Mouse (Mus musculus): Measurements from ENCODE around the gene 4933406M09Rik. TPM values are rescaled to one million over a fixed set of nuclear protein-coding genes. Genes with fewer than 3 reads are reported as not detected.

Gene 4933406M09Rik
- total and polyA plus RNA-seq, 2 experiments from 2014 or later: not detected

DNA sequence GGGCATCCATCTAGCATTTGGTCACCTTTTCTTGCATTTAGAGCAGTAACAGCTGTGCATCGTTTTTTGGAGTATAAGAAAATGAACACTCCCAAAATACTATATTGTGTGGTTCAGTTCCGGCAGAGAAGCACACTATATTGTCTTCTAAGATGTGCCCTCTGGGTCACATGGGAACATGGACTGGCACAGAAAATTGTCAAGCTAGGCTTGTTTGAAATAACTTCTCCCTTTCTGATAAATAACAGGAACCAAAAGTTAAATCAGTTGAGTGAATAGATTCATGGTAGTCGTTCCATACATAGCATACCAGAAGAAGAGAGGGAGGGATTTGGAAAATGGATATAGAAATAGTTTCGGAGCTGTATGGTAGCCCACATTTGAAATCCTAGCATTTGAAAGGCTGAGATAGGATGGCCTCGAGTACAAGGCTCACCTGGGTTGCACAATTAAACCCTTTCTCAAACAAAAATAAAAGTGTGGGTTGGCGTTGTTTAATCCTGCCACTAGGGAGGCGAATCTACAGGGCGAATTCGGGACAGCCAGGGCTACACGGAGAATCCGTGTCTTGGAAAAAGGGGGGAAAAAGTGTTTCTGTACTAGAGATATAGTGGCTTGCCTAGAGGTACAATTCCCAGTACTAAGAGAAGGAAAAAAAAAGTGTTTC lies 28.9 kb downstream of the 4933406M09Rik start:
- Histone ChIP-seq H3K9me3 (ENCODE audit: low read length) (no peaks in the 10 kb centered on the region), H3K27ac (peak overlapping the region; percentile 62), H3K4me2 (ENCODE audit: low read depth, low read length) (peak overlapping the region; percentile 76), H3K9ac (replicated peaks; ENCODE audit: low read length) (peak overlapping the region; percentile 91; the same call in 1 of the 2 replicates), H3K4me3 (ENCODE audit: low read length) (peak overlapping the region; percentile 96), H3K4me1 (ENCODE audit: insufficient read depth, low read length) (peaks cover 12% of the 10 kb centered on the region), H3K36me3 (ENCODE audit: insufficient read depth, low read length) (no peaks in the 10 kb centered on the region), H3K27me3 (ENCODE audit: insufficient read depth, low read length) (no peaks in the 10 kb centered on the region)
- 10% methylated on average over 11 of the region's 11 CpGs for WGBS
- peak; percentile 59 for TF ChIP-seq CTCF (IDR thresholded peaks at IDR 0.05; ENCODE audit: low read depth)
- DNase-seq (ENCODE audit: low spot score): no peak
- peak; percentile 62 for ATAC-seq

DNA sequence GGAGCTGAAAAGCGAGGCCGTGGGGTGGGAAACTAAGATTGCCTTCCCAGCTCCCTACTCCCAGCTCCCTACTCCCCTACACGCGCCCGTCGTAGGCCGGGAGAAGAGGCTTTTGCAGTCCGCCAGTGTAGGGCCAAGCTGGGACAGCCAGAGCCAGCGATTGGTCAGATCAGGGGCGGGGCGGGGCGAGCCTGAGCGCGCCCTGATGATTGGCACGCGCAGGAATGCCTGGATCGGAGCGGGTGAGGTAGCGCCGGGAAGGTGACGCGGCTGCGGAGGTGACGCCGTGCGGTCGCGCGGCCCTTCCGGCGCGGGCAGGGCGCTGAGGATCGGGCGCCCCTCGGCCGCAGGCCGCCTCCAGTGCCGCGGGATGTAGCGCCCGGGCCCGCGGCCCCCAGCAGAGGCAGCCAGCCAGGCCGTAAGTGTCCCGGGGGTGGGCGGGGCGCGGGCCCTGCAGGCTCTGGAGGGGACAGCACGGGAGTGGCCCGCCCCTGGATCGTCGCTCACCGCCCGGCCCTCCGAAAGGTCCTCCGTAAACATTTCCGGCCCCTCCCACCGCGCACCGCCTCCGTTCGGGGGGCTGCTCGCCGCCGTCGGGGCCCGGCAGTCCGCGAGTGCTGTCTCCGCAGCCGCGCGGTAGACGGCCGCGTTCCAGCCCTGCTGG lies 29.6 kb downstream of the 4933406M09Rik start, which contains the start of gene Adipor1:
Gene Adipor1 (plus strand): TSS at position 211 of the 664 bp plus-strand sequence.
- ATAC-seq (peak; percentile 100), DNase-seq (ENCODE audit: low spot score) (peak; percentile 98)
- H3K9ac ChIP-seq (replicated peaks; ENCODE audit: low read length): peak within 1 kb of the TSS; percentile 91
- H3K4me2 ChIP-seq (ENCODE audit: low read depth, low read length): peak within 1 kb of the TSS; percentile 76
- H3K36me3 ChIP-seq (ENCODE audit: insufficient read depth, low read length): no peaks in the 10 kb centered on the region
- H3K4me3 ChIP-seq (ENCODE audit: low read length): peak within 1 kb of the TSS; percentile 96
- under 1% methylated on average over 68 of the region's 77 CpGs for WGBS
- H3K27ac ChIP-seq: peak within 1 kb of the TSS; percentile 91
- peaks cover 12% of the 10 kb centered on the region for H3K4me1 ChIP-seq (ENCODE audit: insufficient read depth, low read length)
- H3K9me3 ChIP-seq (ENCODE audit: low read length): no peaks in the 10 kb centered on the region
- no peaks in the 10 kb centered on the region for H3K27me3 ChIP-seq (ENCODE audit: insufficient read depth, low read length)
- no peak for TF ChIP-seq CTCF (IDR thresholded peaks at IDR 0.05; ENCODE audit: low read depth)

DNA sequence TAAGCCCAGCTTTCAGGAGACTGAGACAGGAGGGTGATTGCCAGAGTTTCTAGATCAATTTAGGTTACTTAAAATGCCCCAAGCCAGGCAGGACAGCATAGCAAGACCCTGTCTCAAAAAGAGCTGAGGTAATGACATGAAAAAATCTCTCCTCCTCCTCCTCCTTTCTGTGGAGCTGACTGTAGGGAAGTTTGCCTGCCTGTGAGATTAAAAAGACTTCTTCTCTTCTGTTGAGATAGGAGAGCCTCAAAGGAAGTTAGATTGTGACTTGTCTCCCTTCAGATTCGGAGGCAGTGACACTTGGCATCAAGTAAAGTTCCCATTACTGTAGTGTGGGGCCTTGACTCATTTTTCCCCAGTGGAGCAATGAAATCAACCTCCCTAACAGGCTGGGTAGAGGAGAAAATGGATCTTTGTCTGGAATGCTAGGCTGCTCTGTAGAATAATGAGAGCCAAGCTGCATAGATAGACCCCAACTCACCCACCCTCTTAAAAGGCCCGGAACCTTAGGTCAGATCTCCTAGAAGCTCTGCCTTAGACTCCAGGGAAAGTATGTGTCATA lies 32.8 kb downstream of the 4933406M09Rik start:
- Histone ChIP-seq H3K27ac (no peak overlapping the region), H3K36me3 (ENCODE audit: insufficient read depth, low read length) (peaks cover 8% of the 10 kb centered on the region; the same call in 1 of the 2 replicates), H3K4me2 (ENCODE audit: low read depth, low read length) (no peak overlapping the region), H3K9ac (replicated peaks; ENCODE audit: low read length) (no peak overlapping the region), H3K27me3 (ENCODE audit: insufficient read depth, low read length) (no peaks in the 10 kb centered on the region), H3K9me3 (ENCODE audit: low read length) (no peaks in the 10 kb centered on the region), H3K4me1 (ENCODE audit: insufficient read depth, low read length) (peaks cover 12% of the 10 kb centered on the region), H3K4me3 (ENCODE audit: low read length) (no peak overlapping the region)
- no peak for DNase-seq (ENCODE audit: low spot score)
- no peak for ATAC-seq
- no peak for TF ChIP-seq CTCF (IDR thresholded peaks at IDR 0.05; ENCODE audit: low read depth)
- 75% methylated on average over 2 of the region's 2 CpGs for WGBS

- TF ChIP-seq CTCF (IDR thresholded peaks at IDR 0.05; ENCODE audit: low read depth): no peak
- no peak overlapping the region for H3K9ac ChIP-seq (replicated peaks; ENCODE audit: low read length)
- peaks cover 8% of the 10 kb centered on the region; the same call in 1 of the 2 replicates for H3K36me3 ChIP-seq (ENCODE audit: insufficient read depth, low read length)
- H3K4me2 ChIP-seq (ENCODE audit: low read depth, low read length): no peak overlapping the region
- no peak overlapping the region for H3K4me3 ChIP-seq (ENCODE audit: low read length)
- ATAC-seq: no peak
- no peak overlapping the region; the same call in 1 of the 2 replicates for H3K27ac ChIP-seq
- 65% methylated on average over 1 of the region's 1 CpGs for WGBS
- H3K27me3 ChIP-seq (ENCODE audit: insufficient read depth, low read length): no peaks in the 10 kb centered on the region
- no peak for DNase-seq (ENCODE audit: low spot score)
- no peaks in the 10 kb centered on the region for H3K9me3 ChIP-seq (ENCODE audit: low read length)
- peaks cover 12% of the 10 kb centered on the region for H3K4me1 ChIP-seq (ENCODE audit: insufficient read depth, low read length)
Observed at GRCm38 (mm10) chr1:134419176-134419575, 33.4 kb downstream of the 4933406M09Rik start.

GRCm38 (mm10) chr1:134419751-134420458 lies 34.2 kb downstream of the 4933406M09Rik start:
- no peak overlapping the region for H3K4me2 ChIP-seq (ENCODE audit: low read depth, low read length)
- H3K27me3 ChIP-seq (ENCODE audit: insufficient read depth, low read length): no peaks in the 10 kb centered on the region
- peaks cover 15% of the 10 kb centered on the region for H3K36me3 ChIP-seq (ENCODE audit: insufficient read depth, low read length)
- ATAC-seq (no peak), DNase-seq (ENCODE audit: low spot score) (no peak)
- H3K27ac ChIP-seq: 0 out of 2 replicates have a peak overlapping the region, but pooled peaks have one; percentile 11
- no peak for TF ChIP-seq CTCF (IDR thresholded peaks at IDR 0.05; ENCODE audit: low read depth)
- H3K4me1 ChIP-seq (ENCODE audit: insufficient read depth, low read length): peaks cover 8% of the 10 kb centered on the region
- 42% methylated on average over 5 of the region's 5 CpGs for WGBS
- H3K9me3 ChIP-seq (ENCODE audit: low read length): no peaks in the 10 kb centered on the region
- no peak overlapping the region for H3K4me3 ChIP-seq (ENCODE audit: low read length)
- H3K9ac ChIP-seq (replicated peaks; ENCODE audit: low read length): no peak overlapping the region

GRCm38 (mm10) chr1:134423911-134424310 lies 38.2 kb downstream of the 4933406M09Rik start:
- peaks cover 53% of the 10 kb centered on the region for H3K36me3 ChIP-seq (ENCODE audit: insufficient read depth, low read length)
- WGBS: 81% methylated on average over 10 of the region's 10 CpGs
- no peaks in the 10 kb centered on the region for H3K9me3 ChIP-seq (ENCODE audit: low read length)
- no peaks in the 10 kb centered on the region for H3K4me1 ChIP-seq (ENCODE audit: insufficient read depth, low read length)
- no peak overlapping the region for H3K4me2 ChIP-seq (ENCODE audit: low read depth, low read length)
- DNase-seq (ENCODE audit: low spot score): no peak
- no peak overlapping the region for H3K4me3 ChIP-seq (ENCODE audit: low read length)
- H3K9ac ChIP-seq (replicated peaks; ENCODE audit: low read length): no peak overlapping the region
- TF ChIP-seq CTCF (IDR thresholded peaks at IDR 0.05; ENCODE audit: low read depth): no peak
- H3K27me3 ChIP-seq (ENCODE audit: insufficient read depth, low read length): no peaks in the 10 kb centered on the region
- H3K27ac ChIP-seq: no peak overlapping the region
- no peak for ATAC-seq
